Mouse (Mus musculus) MEL (cell line): Measurements from ENCODE around the gene Slc4a3.

Experiments
- CTCF ChIP-seq, 3 experiments: IDR thresholded peaks in 2 of 3; conservative IDR thresholded peaks in 1 of 3; 2 replicates each; pipeline ENCODE4 v1.5.1; 2011 to 2012; ENCODE audit warnings: low read length in 3 of 3, low read depth in 2 of 3, mild to moderate bottlenecking in 2 of 3, improper control_type of control experiment in 1 of 3, inconsistent platforms in 1 of 3, mixed read lengths in 1 of 3, moderate library complexity in 1 of 3; ENCODE audit not compliant: control insufficient read depth in 1 of 3, insufficient read depth in 1 of 3, poor library complexity in 1 of 3, severe bottlenecking in 1 of 3
- EP300 ChIP-seq, 2 experiments: IDR thresholded peaks; 2 replicates each; pipeline ENCODE4 v1.6.1; 2011; ENCODE audit warnings: improper control_type of control experiment in 2 of 2, low read length in 2 of 2, low read depth in 1 of 2, mild to moderate bottlenecking in 1 of 2
- GABPA ChIP-seq: IDR thresholded peaks from 2 replicates; pipeline ENCODE4 v1.6.1; 2012; ENCODE audit warnings: low read depth, mild to moderate bottlenecking, inconsistent platforms, low read length, improper control_type of control experiment, moderate library complexity
- HCFC1 ChIP-seq: IDR thresholded peaks from 2 replicates; pipeline ENCODE4 v1.6.1; 2012; ENCODE audit warnings: low read depth, mild to moderate bottlenecking, inconsistent platforms, low read length, improper control_type of control experiment, moderate library complexity
- JUND ChIP-seq: IDR thresholded peaks from 2 replicates; pipeline ENCODE4 v1.6.1; 2011; ENCODE audit warnings: low read depth, mild to moderate bottlenecking, improper control_type of control experiment, low read length
- MYB ChIP-seq: IDR thresholded peaks from 2 replicates; pipeline ENCODE4 v1.6.1; 2011; ENCODE audit warnings: mild to moderate bottlenecking, low read depth, low read length, improper control_type of control experiment
- NELFE ChIP-seq: IDR thresholded peaks from 2 replicates; pipeline ENCODE4 v1.6.1; 2011; ENCODE audit warnings: low read depth, low read length, improper control_type of control experiment
- POLR2A ChIP-seq, 2 experiments: IDR thresholded peaks; 2 replicates each; pipeline ENCODE4 v1.6.1; 2011 to 2012; ENCODE audit warnings: low read length in 2 of 2, mild to moderate bottlenecking in 2 of 2, control low read depth in 1 of 2, improper control_type of control experiment in 1 of 2, low read depth in 1 of 2, moderate library complexity in 1 of 2; ENCODE audit not compliant: control insufficient read depth in 1 of 2, insufficient read depth in 1 of 2, poor library complexity in 1 of 2
- RAD21 ChIP-seq: IDR thresholded peaks from 2 replicates; pipeline ENCODE4 v1.6.1; 2011; ENCODE audit warnings: mild to moderate bottlenecking, low read depth, low read length, improper control_type of control experiment
- TCF12 ChIP-seq: IDR thresholded peaks from 2 replicates; pipeline ENCODE4 v1.6.1; 2014; ENCODE audit warnings: low read depth, mild to moderate bottlenecking, inconsistent platforms, low read length, improper control_type of control experiment, moderate library complexity
- ZC3H11A ChIP-seq: IDR thresholded peaks from 2 replicates; pipeline ENCODE4 v1.6.1; 2012; ENCODE audit warnings: low read depth, mild to moderate bottlenecking, inconsistent platforms, low read length, improper control_type of control experiment
- ZNF384 ChIP-seq: IDR thresholded peaks from 2 replicates; pipeline ENCODE4 v1.6.1; 2012; ENCODE audit warnings: low read depth, mild to moderate bottlenecking, inconsistent platforms, low read length, improper control_type of control experiment

GRCm38 (mm10) chr1:75586791-75587190 lies 40.7 kb downstream of the Slc4a3 start:
- TF ChIP-seq EP300 (IDR thresholded peaks at IDR 0.05; ENCODE audit: low read depth in 1 of 2, low read length in 2 of 2) (no peak), POLR2A (IDR thresholded peaks at IDR 0.05; ENCODE audit: control insufficient read depth in 1 of 2, insufficient read depth in 1 of 2, low read depth in 1 of 2, low read length in 2 of 2, poor library complexity in 1 of 2) (no peak), TCF12 (no peak), ZC3H11A (no peak), GABPA (no peak), CTCF (IDR thresholded peaks at IDR 0.05 in 2 of 3, conservative IDR thresholded peaks at IDR 0.05 in 1 of 3; ENCODE audit: control insufficient read depth in 1 of 3, insufficient read depth in 1 of 3, low read depth in 2 of 3, low read length in 3 of 3, poor library complexity in 1 of 3, severe bottlenecking in 1 of 3) (no peak), ZNF384 (no peak), RAD21 (no peak), HCFC1 (no peak), JUND (no peak), MYB (no peak), NELFE (no peak)
